Mouse (Mus musculus) midbrain, embryonic 15.5 days (tissue): Measurements from ENCODE around the gene Hipk4. TPM values are rescaled to one million over a fixed set of nuclear protein-coding genes. Genes with fewer than 3 reads are reported as not detected.

Source experiments
- ATAC-seq: fragments of 200-750 bp; cut with Nextera tagmentation; replicated peaks from 2 replicates; pipeline ENCODE4 v1.8.0; 2017; ENCODE audit warnings: moderate TSS enrichment
- H3K27ac ChIP-seq: fragments of 300-500 bp; sonication (generic); 2 replicates; pipeline ENCODE4 v1.5.1; 2015; ENCODE audit warnings: mild to moderate bottlenecking, inconsistent platforms
- H3K27me3 ChIP-seq: fragments of 300-500 bp; sonication (generic); replicated peaks from 2 replicates; pipeline ENCODE4 v1.6.1; 2015; ENCODE audit warnings: inconsistent platforms
- H3K36me3 ChIP-seq: fragments of 300-500 bp; sonication (generic); replicated peaks from 2 replicates; pipeline ENCODE4 v1.6.1; 2015; ENCODE audit warnings: inconsistent platforms
- H3K4me1 ChIP-seq: fragments of 300-500 bp; sonication (generic); 2 replicates; pipeline ENCODE4 v1.6.1; 2015; ENCODE audit warnings: inconsistent platforms
- H3K4me2 ChIP-seq: fragments of 300-500 bp; sonication (generic); 2 replicates; pipeline ENCODE4 v1.6.1; 2015; ENCODE audit warnings: inconsistent platforms, mild to moderate bottlenecking, moderate library complexity
- H3K4me3 ChIP-seq: fragments of 300-500 bp; sonication (generic); 2 replicates; pipeline ENCODE4 v1.5.1; 2015; ENCODE audit warnings: mild to moderate bottlenecking, inconsistent platforms
- H3K9ac ChIP-seq: fragments of 300-500 bp; sonication (generic); 2 replicates; pipeline ENCODE4 v1.6.1; 2015; ENCODE audit warnings: mild to moderate bottlenecking, inconsistent platforms
- H3K9me3 ChIP-seq: fragments of 300-500 bp; sonication (generic); 2 replicates; pipeline ENCODE4 v1.6.1; 2016; ENCODE audit warnings: inconsistent platforms
- WGBS: fragments of 180-500 bp; shearing (Covaris S2); methylation state at CpG from one replicate; pipeline ENCODE4 v1.1.7; 2015; ENCODE audit warnings: mixed read lengths; 5-methylcytosine and 5-hydroxymethylcytosine counted together
- polyA plus RNA-seq: library from polyadenylated mRNA; unstranded; fragments of >200 nt; fragmentation: Nextera tagmentation; extraction: Ambion mirVana; gene quantifications from 2 replicates; pipeline ENCODE4 v1.2.1, GENCODE M21; 2015

Gene Hipk4
- polyA plus RNA-seq, 1 experiment from 2014 or later: 0.99 TPM

- Histone ChIP-seq H3K27ac (peak overlapping the region; percentile 94), H3K9ac (peak overlapping the region; percentile 59; the same call in 1 of the 2 replicates)
Measured at GRCm38 (mm10) chr7:27506765-27507370, 16.2 kb upstream of the Hipk4 start.

GRCm38 (mm10) chr7:27507711-27508647 is 15.1 kb upstream of the Hipk4 start:
- under 1% methylated on average over 53 of the region's 54 CpGs for WGBS
- Histone ChIP-seq H3K9ac (peak overlapping the region; percentile 59), H3K36me3 (no peaks in the 10 kb centered on the region), H3K4me1 (peaks cover 11% of the 10 kb centered on the region), H3K4me2 (peak overlapping the region; percentile 61), H3K9me3 (no peaks in the 10 kb centered on the region), H3K4me3 (peak overlapping the region; percentile 53), H3K27me3 (no peaks in the 10 kb centered on the region), H3K27ac (peak overlapping the region; percentile 94)
- ATAC-seq: peak; percentile 93

More at GRCm38 (mm10) chr7:27506765-27507370, 16.2 kb upstream of the Hipk4 start:
- H3K4me1 ChIP-seq: peaks cover 11% of the 10 kb centered on the region
- H3K9me3 ChIP-seq: no peaks in the 10 kb centered on the region
- peak overlapping the region; percentile 61 for H3K4me2 ChIP-seq
- H3K36me3 ChIP-seq: no peaks in the 10 kb centered on the region
- 43% methylated on average over 9 of the region's 9 CpGs for WGBS
- H3K27me3 ChIP-seq: no peaks in the 10 kb centered on the region
- 0 out of 2 replicates have a peak, but pooled peaks have one; percentile 1 for ATAC-seq
- peak overlapping the region; percentile 53 for H3K4me3 ChIP-seq

- H3K36me3 ChIP-seq: no peaks in the 10 kb centered on the region
- ATAC-seq: peak; percentile 50
- no peaks in the 10 kb centered on the region for H3K9me3 ChIP-seq
- 23% methylated on average over 6 of the region's 6 CpGs for WGBS
- H3K27me3 ChIP-seq: no peaks in the 10 kb centered on the region
- no peak overlapping the region for H3K9ac ChIP-seq
- H3K27ac ChIP-seq: no peak overlapping the region
- H3K4me2 ChIP-seq: peak overlapping the region; percentile 61
- H3K4me3 ChIP-seq: peak overlapping the region; percentile 53
- H3K4me1 ChIP-seq: peaks cover 11% of the 10 kb centered on the region
Measured at GRCm38 (mm10) chr7:27508648-27509005, 14.4 kb upstream of the Hipk4 start.

GRCm38 (mm10) chr7:27510809-27511208 is 12.3 kb upstream of the Hipk4 start:
- Histone ChIP-seq H3K36me3 (no peaks in the 10 kb centered on the region), H3K4me3 (no peak overlapping the region), H3K27ac (no peak overlapping the region), H3K27me3 (no peaks in the 10 kb centered on the region), H3K9me3 (no peaks in the 10 kb centered on the region), H3K9ac (no peak overlapping the region), H3K4me2 (no peak overlapping the region), H3K4me1 (peaks cover 11% of the 10 kb centered on the region)
- ATAC-seq: no peak
- WGBS: 83% methylated on average over 2 of the region's 2 CpGs

- WGBS: 82% methylated on average over 9 of the region's 9 CpGs
- no peaks in the 10 kb centered on the region for H3K4me1 ChIP-seq
- H3K9ac ChIP-seq: no peak overlapping the region
- no peak overlapping the region for H3K4me3 ChIP-seq
- no peaks in the 10 kb centered on the region for H3K36me3 ChIP-seq
- H3K27me3 ChIP-seq: no peaks in the 10 kb centered on the region
- ATAC-seq: no peak
- no peak overlapping the region for H3K27ac ChIP-seq
- no peaks in the 10 kb centered on the region for H3K9me3 ChIP-seq
- H3K4me2 ChIP-seq: no peak overlapping the region
Measured at GRCm38 (mm10) chr7:27514961-27515360, 8.1 kb upstream of the Hipk4 start.

GRCm38 (mm10) chr7:27518314-27518713 is 4.8 kb upstream of the Hipk4 start:
- Histone ChIP-seq H3K27ac (no peak overlapping the region), H3K9me3 (no peaks in the 10 kb centered on the region), H3K36me3 (no peaks in the 10 kb centered on the region), H3K4me1 (no peaks in the 10 kb centered on the region), H3K4me2 (no peak overlapping the region), H3K27me3 (no peaks in the 10 kb centered on the region), H3K9ac (no peak overlapping the region), H3K4me3 (no peak overlapping the region)
- no peak for ATAC-seq
- 85% methylated on average over 9 of the region's 9 CpGs for WGBS

- Histone ChIP-seq H3K27ac (no peak overlapping the region), H3K27me3 (no peaks in the 10 kb centered on the region), H3K9me3 (no peaks in the 10 kb centered on the region), H3K36me3 (no peaks in the 10 kb centered on the region), H3K4me2 (no peak overlapping the region), H3K9ac (no peak overlapping the region), H3K4me3 (no peak overlapping the region), H3K4me1 (no peaks in the 10 kb centered on the region)
- no peak for ATAC-seq
Measured at GRCm38 (mm10) chr7:27520104-27520503, 3.0 kb upstream of the Hipk4 start.

- Histone ChIP-seq H3K27ac (no peak overlapping the region), H3K9me3 (no peaks in the 10 kb centered on the region), H3K9ac (no peak overlapping the region), H3K27me3 (no peaks in the 10 kb centered on the region), H3K4me3 (no peak overlapping the region), H3K36me3 (no peaks in the 10 kb centered on the region), H3K4me2 (no peak overlapping the region), H3K4me1 (no peaks in the 10 kb centered on the region)
- no peak for ATAC-seq
- 86% methylated on average over 1 of the region's 1 CpGs for WGBS
Measured at GRCm38 (mm10) chr7:27520599-27520998, 2.5 kb upstream of the Hipk4 start.

GRCm38 (mm10) chr7:27523805-27524204 is 738 bp downstream of the Hipk4 start:
- Histone ChIP-seq H3K9me3 (no peaks in the 10 kb centered on the region), H3K4me1 (no peaks in the 10 kb centered on the region), H3K36me3 (no peaks in the 10 kb centered on the region), H3K4me2 (no peak overlapping the region), H3K4me3 (no peak overlapping the region), H3K27ac (no peak overlapping the region), H3K9ac (no peak overlapping the region), H3K27me3 (no peaks in the 10 kb centered on the region)
- 94% methylated on average over 13 of the region's 13 CpGs for WGBS
- no peak for ATAC-seq

GRCm38 (mm10) chr7:27526039-27526827 is 3.2 kb downstream of the Hipk4 start:
- Histone ChIP-seq H3K27me3 (no peaks in the 10 kb centered on the region), H3K36me3 (0 out of 2 replicates have a peak, but pooled peaks cover 3% of the 10 kb centered on the region), H3K4me1 (no peaks in the 10 kb centered on the region), H3K27ac (no peak overlapping the region), H3K4me2 (no peak overlapping the region), H3K4me3 (no peak overlapping the region), H3K9ac (no peak overlapping the region), H3K9me3 (no peaks in the 10 kb centered on the region)
- peak; percentile 76 for ATAC-seq
- 21% methylated on average over 10 of the region's 10 CpGs for WGBS

GRCm38 (mm10) chr7:27529070-27529469 is 6.0 kb downstream of the Hipk4 start:
- Histone ChIP-seq H3K9ac (no peak overlapping the region), H3K27ac (no peak overlapping the region), H3K4me2 (no peak overlapping the region), H3K4me1 (no peaks in the 10 kb centered on the region), H3K27me3 (no peaks in the 10 kb centered on the region), H3K4me3 (no peak overlapping the region), H3K9me3 (no peaks in the 10 kb centered on the region), H3K36me3 (peaks cover 18% of the 10 kb centered on the region; the same call in 1 of the 2 replicates)
- no peak for ATAC-seq
- WGBS: 82% methylated on average over 21 of the region's 21 CpGs

GRCm38 (mm10) chr7:27530937-27531336 is 7.9 kb downstream of the Hipk4 start:
- no peak overlapping the region for H3K27ac ChIP-seq
- H3K4me2 ChIP-seq: no peak overlapping the region
- WGBS: 75% methylated on average over 3 of the region's 3 CpGs
- no peak overlapping the region for H3K4me3 ChIP-seq
- no peaks in the 10 kb centered on the region for H3K4me1 ChIP-seq
- ATAC-seq: no peak
- H3K9ac ChIP-seq: no peak overlapping the region
- no peaks in the 10 kb centered on the region for H3K9me3 ChIP-seq
- H3K36me3 ChIP-seq: peaks cover 32% of the 10 kb centered on the region; the same call in 1 of the 2 replicates
- H3K27me3 ChIP-seq: no peaks in the 10 kb centered on the region
